Mouse (Mus musculus) bone marrow, adult 2 months (tissue): Measurements from ENCODE around the gene Uhrf1bp1.

Experiments
- CTCF ChIP-seq: fragments of 200-500 bp; IDR thresholded peaks from 2 replicates; pipeline ENCODE4 v1.5.1; 2011; ENCODE audit warnings: low read length, control low read depth; ENCODE audit not compliant: control insufficient read depth, insufficient read depth
- POLR2A ChIP-seq: fragments of 200-500 bp; IDR thresholded peaks from 2 replicates; pipeline ENCODE4 v1.6.1; 2011; ENCODE audit warnings: low read depth, mild to moderate bottlenecking, control low read depth, low read length, borderline replicate concordance; ENCODE audit not compliant: control insufficient read depth

GRCm38 (mm10) chr17:27908206-27908887, 52.1 kb downstream of the Uhrf1bp1 start:
- TF ChIP-seq CTCF: no peak
- no peak for TF ChIP-seq POLR2A
